Mouse (Mus musculus) layer of hippocampus, postnatal 36 days (tissue): ENCODE data around the gene Tcea2. TPM values are rescaled to one million over a fixed set of nuclear protein-coding genes. Genes with fewer than 3 reads are reported as not detected.

ENCODE experiments used
- DNase-seq, 2 experiments: peaks; one replicate each; pipeline ENCODE4 v3.0.0; 2022
- total RNA-seq, 2 experiments: library from RNA; stranded (reverse); gene quantifications; 2 replicates each; pipeline ENCODE4 v1.2.3; 2021

Tcea2 gene
- total RNA-seq, 2 experiments from 2014 or later: 60.6 to 62.0 TPM

- no peak for DNase-seq
Observed at GRCm38 (mm10) chr2:181675454-181675853, 4.7 kb upstream of the Tcea2 start.

GRCm38 (mm10) chr2:181676424-181676823, 3.7 kb upstream of the Tcea2 start:
- DNase-seq: no peak

- DNase-seq: no peak
Observed at GRCm38 (mm10) chr2:181677096-181677754, 2.9 kb upstream of the Tcea2 start.

GRCm38 (mm10) chr2:181677755-181678098, 2.4 kb upstream of the Tcea2 start:
- DNase-seq: no peak

GRCm38 (mm10) chr2:181678780-181679179, 1.3 kb upstream of the Tcea2 start:
- DNase-seq: peak; percentile 75 to 76

- DNase-seq: no peak
Observed at GRCm38 (mm10) chr2:181680716-181681117, 607 bp downstream of the Tcea2 start.

GRCm38 (mm10) chr2:181681978-181682377, 1.9 kb downstream of the Tcea2 start:
- DNase-seq: no peak

GRCm38 (mm10) chr2:181683381-181683780, 3.3 kb downstream of the Tcea2 start:
- DNase-seq: no peak

GRCm38 (mm10) chr2:181684713-181685112, 4.6 kb downstream of the Tcea2 start:
- DNase-seq: no peak

- DNase-seq: no peak
Observed at GRCm38 (mm10) chr2:181685686-181686085, 5.6 kb downstream of the Tcea2 start.

GRCm38 (mm10) chr2:181687586-181687985, 7.5 kb downstream of the Tcea2 start:
- no peak for DNase-seq

GRCm38 (mm10) chr2:181689466-181690160, 9.5 kb downstream of the Tcea2 start:
- DNase-seq: no peak

- DNase-seq: no peak
Observed at GRCm38 (mm10) chr2:181691083-181691482, 11.0 kb downstream of the Tcea2 start.

- no peak for DNase-seq
Observed at GRCm38 (mm10) chr2:181691571-181691970, 11.5 kb downstream of the Tcea2 start.

GRCm38 (mm10) chr2:181692304-181692703, 12.2 kb downstream of the Tcea2 start:
- DNase-seq: no peak

GRCm38 (mm10) chr2:181693339-181694280, 13.5 kb downstream of the Tcea2 start, which contains the start of gene Rgs19:
Gene Rgs19 (minus strand): TSS chr2:181693977.
- peak; percentile 80 to 83 for DNase-seq

- DNase-seq: no peak
Observed at GRCm38 (mm10) chr2:181694581-181694980, 14.5 kb downstream of the Tcea2 start.

- no peak for DNase-seq
Observed at GRCm38 (mm10) chr2:181695776-181696175, 15.7 kb downstream of the Tcea2 start.

GRCm38 (mm10) chr2:181696801-181697420, 16.8 kb downstream of the Tcea2 start:
- no peak for DNase-seq

GRCm38 (mm10) chr2:181698241-181698640, 18.1 kb downstream of the Tcea2 start, which contains the start of gene Lkaaear1:
Gene Lkaaear1 (minus strand): TSS chr2:181698442.
- DNase-seq: no peak

GRCm38 (mm10) chr2:181706668-181707067, 26.6 kb downstream of the Tcea2 start:
- no peak for DNase-seq

- peak in 1 of 2 experiments; percentile 60 for DNase-seq
Observed at GRCm38 (mm10) chr2:181713749-181714148, 33.6 kb downstream of the Tcea2 start.
